Mouse (Mus musculus) hindbrain, embryonic 16.5 days (tissue): ENCODE data around the gene Xpo6. TPM values are rescaled to one million over a fixed set of nuclear protein-coding genes. Genes with fewer than 3 reads are reported as not detected.

Source experiments
- ATAC-seq: fragments of 200-750 bp; cut with Nextera tagmentation; 2 replicates; pipeline ENCODE4 v1.8.0; 2017; ENCODE audit warnings: moderate TSS enrichment, moderate library complexity
- H3K27ac ChIP-seq: fragments of 300-500 bp; sonication (generic); 2 replicates; pipeline ENCODE4 v1.5.1; 2014; ENCODE audit warnings: low read depth, mild to moderate bottlenecking, control low read depth, low read length, moderate library complexity
- H3K27me3 ChIP-seq: fragments of 300-500 bp; sonication (generic); replicated peaks from 2 replicates; pipeline ENCODE4 v1.6.1; 2014; ENCODE audit warnings: low read length; ENCODE audit not compliant: control insufficient read depth, insufficient read depth
- H3K36me3 ChIP-seq: fragments of 300-500 bp; sonication (generic); 2 replicates; pipeline ENCODE4 v1.6.1; 2014; ENCODE audit warnings: mild to moderate bottlenecking, low read length, moderate library complexity, mixed read lengths; ENCODE audit not compliant: control insufficient read depth, insufficient read depth
- H3K4me1 ChIP-seq: fragments of 300-500 bp; sonication (generic); 2 replicates; pipeline ENCODE4 v1.6.1; 2014; ENCODE audit warnings: low read depth, low read length; ENCODE audit not compliant: control insufficient read depth, insufficient read depth
- H3K4me2 ChIP-seq: fragments of 300-500 bp; sonication (generic); 2 replicates; pipeline ENCODE4 v1.6.1; 2014; ENCODE audit warnings: mild to moderate bottlenecking, low read length, control low read depth, moderate library complexity
- H3K4me3 ChIP-seq: fragments of 300-500 bp; sonication (generic); 2 replicates; pipeline ENCODE4 v1.5.1; 2014; ENCODE audit warnings: mild to moderate bottlenecking, low read length, control low read depth, moderate library complexity
- H3K9ac ChIP-seq: fragments of 300-500 bp; sonication (generic); 2 replicates; pipeline ENCODE4 v1.6.1; 2014; ENCODE audit warnings: low read depth, mild to moderate bottlenecking, control low read depth, low read length, moderate library complexity
- H3K9me3 ChIP-seq: fragments of 300-500 bp; sonication (generic); 2 replicates; pipeline ENCODE4 v1.6.1; 2014; ENCODE audit warnings: mild to moderate bottlenecking, low read length, moderate library complexity; ENCODE audit not compliant: control insufficient read depth
- WGBS: fragments of 180-500 bp; shearing (Covaris S2); extraction: QIAGEN DNeasy Blood & Tissue Kit; methylation state at CpG from one replicate; pipeline ENCODE4 v1.1.7; 2014; 5-methylcytosine and 5-hydroxymethylcytosine counted together
- polyA plus RNA-seq: library from polyadenylated mRNA; unstranded; fragments of >200 nt; fragmentation: Nextera tagmentation; extraction: Ambion mirVana; gene quantifications from 2 replicates; pipeline ENCODE4 v1.2.1, GENCODE M21; 2015

Gene Xpo6
- polyA plus RNA-seq, 1 experiment from 2014 or later = 44.4 TPM

GRCm38 (mm10) chr7:126178804-126179203 is 21.5 kb downstream of the Xpo6 start:
- H3K4me3 ChIP-seq = no peak overlapping the region
- H3K9me3 ChIP-seq = no peaks in the 10 kb centered on the region
- H3K36me3 ChIP-seq = no peaks in the 10 kb centered on the region
- H3K27ac ChIP-seq = no peak overlapping the region
- no peaks in the 10 kb centered on the region for H3K27me3 ChIP-seq
- no peak overlapping the region for H3K9ac ChIP-seq
- H3K4me1 ChIP-seq = 0 out of 2 replicates have a peak, but pooled peaks cover 2% of the 10 kb centered on the region
- no peak overlapping the region for H3K4me2 ChIP-seq
- ATAC-seq = no peak

GRCm38 (mm10) chr7:126175999-126176398 is 24.3 kb downstream of the Xpo6 start:
- Histone ChIP-seq H3K9ac (no peak overlapping the region), H3K4me1 (no peaks in the 10 kb centered on the region), H3K4me2 (no peak overlapping the region), H3K36me3 (0 out of 2 replicates have a peak, but pooled peaks cover 2% of the 10 kb centered on the region), H3K27ac (no peak overlapping the region), H3K27me3 (no peaks in the 10 kb centered on the region), H3K9me3 (no peaks in the 10 kb centered on the region), H3K4me3 (no peak overlapping the region)
- ATAC-seq = no peak
- 95% methylated on average over 12 of the region's 12 CpGs for WGBS

GRCm38 (mm10) chr7:126175456-126175855 is 24.8 kb downstream of the Xpo6 start:
- no peaks in the 10 kb centered on the region for H3K27me3 ChIP-seq
- H3K9me3 ChIP-seq = no peaks in the 10 kb centered on the region
- H3K9ac ChIP-seq = no peak overlapping the region
- no peak for ATAC-seq
- no peaks in the 10 kb centered on the region for H3K4me1 ChIP-seq
- 89% methylated on average over 7 of the region's 7 CpGs for WGBS
- H3K36me3 ChIP-seq = 0 out of 2 replicates have a peak, but pooled peaks cover 4% of the 10 kb centered on the region
- H3K27ac ChIP-seq = no peak overlapping the region
- no peak overlapping the region for H3K4me2 ChIP-seq
- H3K4me3 ChIP-seq = no peak overlapping the region

GRCm38 (mm10) chr7:126174863-126175262 is 25.4 kb downstream of the Xpo6 start:
- H3K27ac ChIP-seq = no peak overlapping the region
- H3K4me2 ChIP-seq = no peak overlapping the region
- ATAC-seq = no peak
- no peak overlapping the region for H3K4me3 ChIP-seq
- H3K9me3 ChIP-seq = no peaks in the 10 kb centered on the region
- H3K4me1 ChIP-seq = no peaks in the 10 kb centered on the region
- no peaks in the 10 kb centered on the region for H3K27me3 ChIP-seq
- 96% methylated on average over 2 of the region's 2 CpGs for WGBS
- no peak overlapping the region for H3K9ac ChIP-seq
- 0 out of 2 replicates have a peak, but pooled peaks cover 4% of the 10 kb centered on the region for H3K36me3 ChIP-seq

GRCm38 (mm10) chr7:126172001-126172400 is 28.3 kb downstream of the Xpo6 start:
- 55% methylated on average over 3 of the region's 3 CpGs for WGBS
- H3K9me3 ChIP-seq = no peaks in the 10 kb centered on the region
- ATAC-seq = no peak
- H3K4me1 ChIP-seq = no peaks in the 10 kb centered on the region
- 0 out of 2 replicates have a peak, but pooled peaks cover 4% of the 10 kb centered on the region for H3K36me3 ChIP-seq
- no peak overlapping the region for H3K27ac ChIP-seq
- H3K4me2 ChIP-seq = no peak overlapping the region
- H3K9ac ChIP-seq = no peak overlapping the region
- no peaks in the 10 kb centered on the region for H3K27me3 ChIP-seq
- H3K4me3 ChIP-seq = no peak overlapping the region

- no peak overlapping the region for H3K27ac ChIP-seq
- 96% methylated on average over 6 of the region's 6 CpGs for WGBS
- no peak overlapping the region for H3K9ac ChIP-seq
- H3K36me3 ChIP-seq = 0 out of 2 replicates have a peak, but pooled peaks cover 8% of the 10 kb centered on the region
- no peak for ATAC-seq
- H3K4me1 ChIP-seq = no peaks in the 10 kb centered on the region
- no peak overlapping the region for H3K4me2 ChIP-seq
- H3K9me3 ChIP-seq = no peaks in the 10 kb centered on the region
- no peaks in the 10 kb centered on the region for H3K27me3 ChIP-seq
- H3K4me3 ChIP-seq = no peak overlapping the region
Measured at GRCm38 (mm10) chr7:126168584-126168983, 31.7 kb downstream of the Xpo6 start.

GRCm38 (mm10) chr7:126167426-126167825 is 32.9 kb downstream of the Xpo6 start:
- Histone ChIP-seq H3K9me3 (no peaks in the 10 kb centered on the region), H3K4me2 (no peak overlapping the region)
- 71% methylated on average over 3 of the region's 3 CpGs for WGBS

GRCm38 (mm10) chr7:126166571-126166970 is 33.7 kb downstream of the Xpo6 start:
- H3K4me1 ChIP-seq = no peaks in the 10 kb centered on the region
- 0 out of 2 replicates have a peak, but pooled peaks cover 6% of the 10 kb centered on the region for H3K36me3 ChIP-seq
- H3K27me3 ChIP-seq = no peaks in the 10 kb centered on the region
- ATAC-seq = no peak
- H3K9ac ChIP-seq = no peak overlapping the region
- H3K9me3 ChIP-seq = no peaks in the 10 kb centered on the region
- no peak overlapping the region for H3K4me2 ChIP-seq
- no peak overlapping the region for H3K4me3 ChIP-seq
- no peak overlapping the region for H3K27ac ChIP-seq

More at GRCm38 (mm10) chr7:126167426-126167825, 32.9 kb downstream of the Xpo6 start:
- 0 out of 2 replicates have a peak, but pooled peaks cover 6% of the 10 kb centered on the region for H3K36me3 ChIP-seq
- H3K4me3 ChIP-seq = no peak overlapping the region
- no peaks in the 10 kb centered on the region for H3K27me3 ChIP-seq
- no peaks in the 10 kb centered on the region for H3K4me1 ChIP-seq
- H3K27ac ChIP-seq = no peak overlapping the region
- H3K9ac ChIP-seq = no peak overlapping the region
- no peak for ATAC-seq

- H3K27me3 ChIP-seq = no peaks in the 10 kb centered on the region
- no peak for ATAC-seq
- no peak overlapping the region for H3K4me3 ChIP-seq
- H3K27ac ChIP-seq = no peak overlapping the region
- peaks cover 7% of the 10 kb centered on the region; the same call in 1 of the 2 replicates for H3K36me3 ChIP-seq
- WGBS = 90% methylated on average over 3 of the region's 3 CpGs
- H3K4me2 ChIP-seq = no peak overlapping the region
- H3K9me3 ChIP-seq = no peaks in the 10 kb centered on the region
- no peak overlapping the region for H3K9ac ChIP-seq
- no peaks in the 10 kb centered on the region for H3K4me1 ChIP-seq
Measured at GRCm38 (mm10) chr7:126158238-126158637, 42.1 kb downstream of the Xpo6 start.

- H3K4me1 ChIP-seq = no peaks in the 10 kb centered on the region
- H3K27me3 ChIP-seq = no peaks in the 10 kb centered on the region
- no peak overlapping the region for H3K4me3 ChIP-seq
- ATAC-seq = no peak
- H3K4me2 ChIP-seq = no peak overlapping the region
- H3K27ac ChIP-seq = no peak overlapping the region
- no peaks in the 10 kb centered on the region for H3K9me3 ChIP-seq
- 94% methylated on average over 1 of the region's 1 CpGs for WGBS
- H3K36me3 ChIP-seq = peaks cover 16% of the 10 kb centered on the region
- H3K9ac ChIP-seq = no peak overlapping the region
Measured at GRCm38 (mm10) chr7:126155746-126156145, 44.6 kb downstream of the Xpo6 start.
